29 mouse cellular contexts compared by ENCODE assay signal in genomic region chr2:129545596-129545995, GRCm38 (mm10). TPM values are rescaled to one million over a fixed set of nuclear protein-coding genes. Genes with fewer than 3 reads are reported as not detected.
DNase-seq lines count a peak whose midpoint lies in the region; ATAC-seq and TF ChIP-seq lines count a peak whose summit lies in the region.
"Had no signal": no experiment of that assay in that cellular context is flagged by ENCODE, and none has a peak within 500 bp of the region (broad histone marks: within the 10 kb centered on the region; RNA-seq: fewer than 3 reads in every experiment).

No protein-coding gene starts in this region.

- peak overlapping the region; percentile 78 for H3K27ac ChIP-seq in cerebellum, adult 2 months (ENCODE audit: insufficient read depth, low read length)
- H3K27ac ChIP-seq: embryonic facial prominence, embryonic 10.5 days; embryonic facial prominence, embryonic 15.5 days; limb, embryonic 12.5 days; liver, embryonic 15.5 days; lung, embryonic 15.5 days; stomach, embryonic 15.5 days had no signal

- no peaks in the 10 kb centered on the region for H3K27me3 ChIP-seq in cerebellum, adult 2 months (ENCODE audit: control insufficient read depth, insufficient read depth, low read length)
- H3K27me3 ChIP-seq: embryonic facial prominence, embryonic 15.5 days; forebrain, embryonic 13.5 days; liver, embryonic 15.5 days; lung, embryonic 15.5 days; stomach, embryonic 15.5 days had no signal

- no peak for TF ChIP-seq POLR2A in cerebellum, adult 2 months (IDR thresholded peaks at IDR 0.05; ENCODE audit: borderline replicate concordance, insufficient read depth, low read length)

- peak in 1 of 2 experiments; percentile 41 for DNase-seq in cerebellum, adult 2 months
- no peak for DNase-seq in cerebellum, postnatal 25 days
- peak; percentile 33 to 35 for DNase-seq in heart, postnatal 10 days
- DNase-seq in heart, adult 18-20 months: no peak
- no peak for DNase-seq in left cerebral cortex, adult 8-10 months (ENCODE audit: low spot score in 2 of 2)
- no peak for DNase-seq in urinary bladder, adult 2 months (ENCODE audit: low spot score)
- DNase-seq: adrenal gland, postnatal 10 days; gastrocnemius, postnatal 25 days; heart, postnatal 36 days; kidney, adult 8-10 months; kidney, postnatal 10 days; midbrain, embryonic 14.5 days; right cerebral cortex, postnatal 25 days had no signal

- peaks cover 44% of the 10 kb centered on the region for H3K4me1 ChIP-seq in cerebellum, adult 2 months (ENCODE audit: control insufficient read depth, insufficient read depth, low read length)
- H3K4me1 ChIP-seq: embryonic facial prominence, embryonic 15.5 days; liver, embryonic 15.5 days; lung, embryonic 15.5 days; stomach, embryonic 15.5 days had no signal

- no peak for TF ChIP-seq CTCF in cerebellum, adult 2 months (IDR thresholded peaks at IDR 0.05; ENCODE audit: borderline replicate concordance, insufficient read depth, low read depth, low read length)

- peak; percentile 49 for ATAC-seq in granulocyte monocyte progenitor cell, adult 5-6 weeks (replicated peaks; ENCODE audit: poor library complexity, severe bottlenecking)
- ATAC-seq: intestine, embryonic 16.5 days had no signal

- intact Hi-C loops in heart, postnatal 10 days (cut with DNase I): no loop called here

- 22% methylated on average over 7 of the region's 7 CpGs for WGBS in cerebellum, adult 2 months

- H3K4me3 ChIP-seq in cerebellum, adult 2 months (replicated peaks; ENCODE audit: insufficient read depth, low read depth, low read length): no peak overlapping the region
- H3K4me3 ChIP-seq: embryonic facial prominence, embryonic 10.5 days; embryonic facial prominence, embryonic 15.5 days; forebrain, embryonic 13.5 days; hindbrain, embryonic 13.5 days; limb, embryonic 12.5 days; liver, embryonic 15.5 days; lung, embryonic 15.5 days; stomach, embryonic 15.5 days had no signal

RNA-seq across cellular contexts. Expression of gene F830045P16Rik, which starts 9.2 kb away (rescaled TPM):
- 0.13 and 0.15 TPM in 2 replicates for polyA plus RNA-seq in cerebellum, adult 2 months (2012; rRNA removed)
- not detected for total RNA-seq in heart, postnatal 10 days (2021)
- not detected for total RNA-seq in heart, adult 18-20 months (2021)
- not detected in 2 replicates for total RNA-seq in granulocyte monocyte progenitor cell, adult 5-6 weeks (2014; fragmentation: Nextera tagmentation)
- 0.15 TPM in 1 of 2 replicates, not detected in the other for total RNA-seq in granulocyte monocyte progenitor cell, adult 5-6 weeks (2017)
- total RNA-seq in left cerebral cortex, adult 8-10 months (2022): 1 to 10 TPM in 2 of 4 experiments, under 1 TPM in 2; 0.73 to 1.4 (median 1.1) TPM
- not detected in 2 replicates for polyA plus RNA-seq in urinary bladder, adult 2 months (2012; rRNA removed)
- total RNA-seq: adrenal gland, postnatal 10 days; G1E; gastrocnemius, postnatal 25 days; liver, adult 2 months had no signal
- polyA plus RNA-seq: brain, embryonic 14.5 days; embryonic facial prominence, embryonic 10.5 days; forebrain, embryonic 13.5 days; G1E; heart, embryonic 14.5 days; hindbrain, embryonic 13.5 days; intestine, embryonic 16.5 days; large intestine, adult 2 months; limb, embryonic 12.5 days; liver, adult 2 months; liver, embryonic 15.5 days; lung, embryonic 15.5 days; midbrain, embryonic 14.5 days; neural tube, embryonic 11.5 days had no signal

RNA-seq across cellular contexts. Expression of gene Sirpa, which starts 47.0 kb away (rescaled TPM):
- polyA plus RNA-seq in cerebellum, adult 2 months (2012; rRNA removed): 235 and 254 TPM in 2 replicates
- 10 to 100 TPM; 22.9 to 28.6 TPM for total RNA-seq in heart, postnatal 10 days (2021)
- total RNA-seq in heart, adult 18-20 months (2021): 10 to 100 TPM; 27.5 to 29.4 TPM
- total RNA-seq in granulocyte monocyte progenitor cell, adult 5-6 weeks (2014; fragmentation: Nextera tagmentation): 77.4 and 88.0 TPM in 2 replicates
- 63.8 and 83.6 TPM in 2 replicates for total RNA-seq in granulocyte monocyte progenitor cell, adult 5-6 weeks (2017)
- 100 to 1,000 TPM; 366 to 392 (median 382) TPM for total RNA-seq in left cerebral cortex, adult 8-10 months (2022)
- polyA plus RNA-seq in urinary bladder, adult 2 months (2012; rRNA removed): 38.3 and 39.3 TPM in 2 replicates
- polyA plus RNA-seq: G1E had no signal

Comparison
In these comparisons a context has a peak if more than half of its experiments do, and no peak if none do; other contexts are left out.
1. DNase-seq: peak in heart, postnatal 10 days (2 of 2); none in cerebellum, postnatal 25 days (0 of 2), heart, adult 18-20 months (0 of 2), left cerebral cortex, adult 8-10 months (0 of 2) and urinary bladder, adult 2 months (single experiment).
2. RNA of gene Sirpa, which starts 47.0 kb away (total RNA-seq): 366 to 392 TPM in left cerebral cortex, adult 8-10 months; 63.8 to 88.0 TPM in granulocyte monocyte progenitor cell, adult 5-6 weeks, 27.5 to 29.4 TPM in heart, adult 18-20 months and 22.9 to 28.6 TPM in heart, postnatal 10 days; every median in the first group is over 4 times any median in the second.